Mouse (Mus musculus) CH12.LX (cell line): ENCODE measurements at regions not wholly inside any gene's neighbourhood (a gene's known extent, or its start where the extent isn't known, plus 50 kb on each side); places are given as distances from the start of the nearest gene placed in this dataset.

Experiments used
- EP300 ChIP-seq: IDR thresholded peaks from 2 replicates; pipeline ENCODE4 v1.6.1; 2011; ENCODE audit warnings: low read length, improper control_type of control experiment
- GABPA ChIP-seq: IDR thresholded peaks from 2 replicates; pipeline ENCODE4 v1.6.1; 2012; ENCODE audit warnings: low read depth, low read length, improper control_type of control experiment, inconsistent platforms; ENCODE audit not compliant: insufficient replicate concordance
- MXI1 ChIP-seq: IDR thresholded peaks from 2 replicates; pipeline ENCODE4 v1.6.1; 2011; ENCODE audit warnings: mild to moderate bottlenecking, low read depth, low read length, improper control_type of control experiment

- peak; percentile 99 for TF ChIP-seq EP300
- peak; percentile 26; the same call in 1 of the 2 replicates for TF ChIP-seq MXI1
- TF ChIP-seq GABPA, result no peak
Measured at GRCm38 (mm10) chr16:25495586-25496196, 187.9 kb upstream of the Trp63 start.
